11 mouse cellular contexts compared by ENCODE assay signal in the genomic region with DNA sequence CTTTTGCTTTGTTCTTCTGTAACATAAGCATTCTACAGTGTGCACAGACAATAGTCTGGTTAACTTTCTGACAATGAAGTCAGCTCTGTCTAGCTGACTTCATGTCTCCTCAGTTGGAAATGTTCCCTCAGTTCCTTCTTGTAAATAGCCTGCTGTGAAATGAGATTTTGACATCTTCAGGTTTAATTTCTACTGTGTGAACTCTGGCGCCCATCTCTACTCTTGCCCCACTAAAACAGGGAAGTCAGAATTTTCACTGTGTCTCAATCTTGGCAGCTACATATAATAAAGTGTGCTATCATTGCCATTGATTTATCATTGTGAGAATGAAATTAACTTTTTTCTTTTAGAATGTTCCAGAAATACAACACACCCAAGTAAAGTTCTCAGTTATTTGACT.
A peak's percentile ranks its signal among the peaks of the same experiment; 100 is the strongest.
DNase-seq lines count a peak whose midpoint lies in the region; ATAC-seq and TF ChIP-seq lines count a peak whose summit lies in the region.
"Had no signal": no experiment of that assay in that cellular context is flagged by ENCODE, and none has a peak within 500 bp of the region (broad histone marks: within the 10 kb centered on the region; RNA-seq: fewer than 3 reads in every experiment).

No protein-coding gene starts in this region.

- H3K9ac ChIP-seq in heart, embryonic 13.5 days, result peak overlapping the region; percentile 42
- H3K9ac ChIP-seq in heart, adult 2 months (ENCODE audit: low read depth, low read length), result no peak overlapping the region
- H3K9ac ChIP-seq in lung, embryonic 15.5 days, result no peak overlapping the region
- peak overlapping the region; percentile 5; the same call in 1 of the 2 replicates for H3K9ac ChIP-seq in intestine, embryonic 15.5 days
- H3K9ac ChIP-seq: liver, embryonic 13.5 days had no signal

- DNase-seq in heart, adult 2 months, result no peak
- DNase-seq in lung, adult 18-20 months, result no peak
- no peak for DNase-seq in Muller cell, postnatal 12 days (ENCODE audit: inconsistent ontology term)
- no peak for DNase-seq in embryo, embryonic 10 days (ENCODE audit: low spot score)
- DNase-seq: adrenal gland, postnatal 25 days; B cell, adult 2 months; liver, embryonic 13.5 days had no signal

- TF ChIP-seq CTCF in heart, adult 2 months (IDR thresholded peaks at IDR 0.05), result no peak

- TF ChIP-seq EP300 in heart, adult 2 months (IDR thresholded peaks at IDR 0.05; ENCODE audit: insufficient read depth, low read depth, low read length), result no peak

- H3K4me1 ChIP-seq in heart, embryonic 13.5 days, result peaks cover 58% of the 10 kb centered on the region
- peaks cover 12% of the 10 kb centered on the region for H3K4me1 ChIP-seq in heart, adult 2 months (ENCODE audit: control insufficient read depth, insufficient read depth, low read length)
- peaks cover 21% of the 10 kb centered on the region for H3K4me1 ChIP-seq in lung, embryonic 15.5 days
- H3K4me1 ChIP-seq in intestine, embryonic 15.5 days (replicated peaks), result peaks cover 6% of the 10 kb centered on the region; the same call in 1 of the 2 replicates

- H3K27ac ChIP-seq in heart, embryonic 13.5 days (replicated peaks), result peak overlapping the region; percentile 91
- H3K27ac ChIP-seq in heart, adult 2 months, result no peak overlapping the region
- H3K27ac ChIP-seq in lung, embryonic 15.5 days, result peak overlapping the region; percentile 74
- H3K27ac ChIP-seq in intestine, embryonic 15.5 days, result no peak overlapping the region
- H3K27ac ChIP-seq: kidney, postnatal 0 days; liver, embryonic 13.5 days had no signal

- 82% methylated on average over 1 of the region's 1 CpGs for WGBS in heart, embryonic 13.5 days
- 96% methylated on average over 1 of the region's 1 CpGs for WGBS in heart, adult 2 months
- 69% methylated on average over 1 of the region's 1 CpGs for WGBS in lung, embryonic 15.5 days
- 74% methylated on average over 1 of the region's 1 CpGs for WGBS in intestine, embryonic 15.5 days

- no peak for ATAC-seq in heart, embryonic 13.5 days (ENCODE audit: extremely low read depth, insufficient number of reproducible peaks, low FRiP score, low TSS enrichment)
- ATAC-seq in lung, embryonic 15.5 days (ENCODE audit: borderline replicate concordance, extremely low read depth, low FRiP score, low TSS enrichment), result no peak
- no peak; the same call in 1 of the 2 replicates for ATAC-seq in intestine, embryonic 15.5 days

- intact Hi-C loops in heart, adult 2 months (cut with DNase I), result no loop called here

- H3K4me3 ChIP-seq in heart, embryonic 13.5 days, result no peak overlapping the region
- no peak overlapping the region for H3K4me3 ChIP-seq in heart, adult 2 months
- H3K4me3 ChIP-seq in lung, embryonic 15.5 days, result no peak overlapping the region
- H3K4me3 ChIP-seq in intestine, embryonic 15.5 days (replicated peaks), result no peak overlapping the region
- H3K4me3 ChIP-seq: liver, embryonic 13.5 days had no signal

- no peaks in the 10 kb centered on the region for H3K27me3 ChIP-seq in heart, embryonic 13.5 days (replicated peaks)
- no peaks in the 10 kb centered on the region for H3K27me3 ChIP-seq in heart, adult 2 months (ENCODE audit: control insufficient read depth, insufficient read depth, low read length)
- H3K27me3 ChIP-seq in lung, embryonic 15.5 days, result no peaks in the 10 kb centered on the region
- no peaks in the 10 kb centered on the region for H3K27me3 ChIP-seq in intestine, embryonic 15.5 days (replicated peaks)
- H3K27me3 ChIP-seq: liver, embryonic 13.5 days had no signal

- H3K4me2 ChIP-seq in heart, embryonic 13.5 days, result no peak overlapping the region
- no peak overlapping the region for H3K4me2 ChIP-seq in lung, embryonic 15.5 days
- no peak overlapping the region for H3K4me2 ChIP-seq in intestine, embryonic 15.5 days (replicated peaks)
- H3K4me2 ChIP-seq: liver, embryonic 13.5 days had no signal

- 0 out of 2 replicates have a peak, but pooled peaks cover 1% of the 10 kb centered on the region for H3K79me2 ChIP-seq in heart, adult 2 months (replicated peaks; ENCODE audit: control insufficient read depth, insufficient read depth, low read length)

- peaks cover 12% of the 10 kb centered on the region for H3K36me3 ChIP-seq in heart, embryonic 13.5 days
- H3K36me3 ChIP-seq in heart, adult 2 months (ENCODE audit: control insufficient read depth, insufficient read depth, low read length), result peaks cover 18% of the 10 kb centered on the region
- H3K36me3 ChIP-seq in lung, embryonic 15.5 days, result no peaks in the 10 kb centered on the region; the same call in 1 of the 2 replicates
- H3K36me3 ChIP-seq in intestine, embryonic 15.5 days, result no peaks in the 10 kb centered on the region
- H3K36me3 ChIP-seq: liver, embryonic 13.5 days had no signal

- no peaks in the 10 kb centered on the region for H3K9me3 ChIP-seq in heart, embryonic 13.5 days
- H3K9me3 ChIP-seq in lung, embryonic 15.5 days, result no peaks in the 10 kb centered on the region
- no peaks in the 10 kb centered on the region for H3K9me3 ChIP-seq in intestine, embryonic 15.5 days
- H3K9me3 ChIP-seq: liver, embryonic 13.5 days had no signal

- TF ChIP-seq POLR2A in heart, adult 2 months (IDR thresholded peaks at IDR 0.05; ENCODE audit: insufficient read depth, low read depth, low read length), result no peak

Comparison
In these comparisons a context has a peak if more than half of its experiments do, and no peak if none do; other contexts are left out.
1. H3K27ac ChIP-seq: peak in heart, embryonic 13.5 days (single experiment) and lung, embryonic 15.5 days (single experiment); none in heart, adult 2 months (single experiment) and intestine, embryonic 15.5 days (single experiment).
2. H3K9ac ChIP-seq: peak in heart, embryonic 13.5 days (single experiment) and intestine, embryonic 15.5 days (single experiment); none in heart, adult 2 months (single experiment) and lung, embryonic 15.5 days (single experiment).